Mouse (Mus musculus) CD4-positive, CD25-positive, alpha-beta regulatory T cell, adult 2 months (primary cell): Measurements from ENCODE around the gene Smarcc1.
A peak's percentile ranks its signal among the peaks of the same experiment; 100 is the strongest.
"Not testable (repeated sequence)": the region's sequence is repeated elsewhere in the genome, so short reads cannot be mapped to it uniquely, and the experiment has no call there.

ENCODE experiments used
- DNase-seq: peaks from one replicate; pipeline ENCODE4 v3.0.0-alpha.2; 2012; ENCODE audit warnings: low read depth, low spot score

The Smarcc1 gene

GRCm38 (mm10) chr9:110116977-110117778, at the start of gene Smarcc1:
Gene Smarcc1, plus strand, starts transcription at chr9:110117708.
- peak; percentile 87 for DNase-seq

- DNase-seq, result no peak
Observed at GRCm38 (mm10) chr9:110068745-110069144, 48.8 kb upstream of the Smarcc1 start.

DNA sequence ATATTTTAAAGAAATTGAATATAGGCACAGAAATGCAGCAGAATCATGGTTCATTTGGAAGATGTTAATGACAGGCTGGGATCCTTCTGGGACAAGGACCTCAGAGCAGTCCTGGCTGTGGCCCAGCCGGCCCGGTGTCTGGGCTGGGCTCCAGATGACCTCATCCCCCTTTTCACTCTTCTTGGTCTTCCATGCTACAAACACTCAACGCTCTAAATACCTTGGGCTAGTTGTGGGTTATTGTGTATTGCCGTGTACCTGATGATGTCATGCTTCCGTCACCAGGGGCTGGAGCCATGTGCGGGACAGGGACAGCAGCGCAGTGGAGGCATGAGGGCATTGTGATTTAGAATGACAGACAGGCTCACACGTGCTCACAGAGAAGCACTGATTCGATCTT, 47.1 kb upstream of the Smarcc1 start:
- no peak for DNase-seq

- DNase-seq, result no peak
Observed at GRCm38 (mm10) chr9:110071011-110071410, 46.5 kb upstream of the Smarcc1 start.

DNA sequence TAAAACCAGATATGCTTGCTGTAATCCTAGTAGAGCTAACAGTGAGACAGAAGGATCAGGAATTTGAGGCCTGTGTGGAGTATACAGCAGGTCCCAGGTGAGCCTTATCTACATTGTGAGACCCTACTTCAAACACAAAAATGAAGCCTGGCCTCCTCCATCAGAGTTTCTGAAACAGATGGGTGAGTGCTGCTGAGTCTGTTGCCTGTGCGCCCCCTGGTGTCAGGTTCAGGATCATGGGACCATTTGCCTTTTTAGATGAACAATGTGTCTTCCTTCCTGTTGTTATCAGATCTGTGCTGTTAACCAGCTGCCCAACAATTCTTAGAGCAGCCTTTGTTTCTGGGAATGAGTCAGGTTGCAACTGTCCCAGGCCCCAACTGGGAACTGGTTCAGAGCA, 45.7 kb upstream of the Smarcc1 start:
- DNase-seq, result peak; percentile 85

DNA sequence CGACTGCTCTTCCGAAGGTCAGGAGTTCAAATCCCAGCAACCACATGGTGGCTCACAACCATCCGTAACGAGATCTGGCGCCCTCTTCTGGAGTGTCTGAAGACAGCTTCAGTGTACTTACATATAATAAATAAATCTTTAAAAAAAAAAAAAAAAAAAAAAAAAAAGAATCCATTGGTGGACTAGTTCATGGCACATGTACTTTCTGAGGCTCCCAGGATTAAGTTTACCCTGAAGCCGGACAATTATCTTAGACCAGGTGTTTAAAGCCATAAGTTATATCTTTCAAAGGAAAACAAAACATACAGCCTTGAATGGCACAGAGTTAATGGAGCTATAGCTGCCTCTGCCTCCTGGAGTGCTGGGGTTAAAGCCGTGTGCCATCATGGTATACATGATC, 41.0 kb upstream of the Smarcc1 start:
- not testable (repeated sequence) for DNase-seq

DNA sequence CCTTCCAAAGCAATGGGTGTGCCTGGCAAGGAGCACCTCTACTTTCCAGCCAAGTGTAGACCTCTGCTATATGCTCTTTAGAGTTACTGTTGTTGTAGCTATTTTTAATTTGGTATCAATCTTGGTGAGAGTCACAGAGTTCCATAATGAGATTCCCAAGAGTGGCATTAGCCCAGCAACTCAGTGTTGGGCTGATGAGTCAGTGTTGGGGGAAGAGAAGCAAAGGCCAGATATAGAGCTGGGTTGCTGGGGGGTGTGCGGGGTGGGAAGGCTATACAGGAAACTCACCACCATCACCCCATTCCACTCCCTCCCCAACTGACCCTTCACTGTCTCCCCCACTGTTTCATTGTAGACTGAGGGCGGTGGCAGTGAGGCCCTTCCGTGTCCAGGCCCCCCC, 36.4 kb upstream of the Smarcc1 start:
- DNase-seq, result no peak

DNA sequence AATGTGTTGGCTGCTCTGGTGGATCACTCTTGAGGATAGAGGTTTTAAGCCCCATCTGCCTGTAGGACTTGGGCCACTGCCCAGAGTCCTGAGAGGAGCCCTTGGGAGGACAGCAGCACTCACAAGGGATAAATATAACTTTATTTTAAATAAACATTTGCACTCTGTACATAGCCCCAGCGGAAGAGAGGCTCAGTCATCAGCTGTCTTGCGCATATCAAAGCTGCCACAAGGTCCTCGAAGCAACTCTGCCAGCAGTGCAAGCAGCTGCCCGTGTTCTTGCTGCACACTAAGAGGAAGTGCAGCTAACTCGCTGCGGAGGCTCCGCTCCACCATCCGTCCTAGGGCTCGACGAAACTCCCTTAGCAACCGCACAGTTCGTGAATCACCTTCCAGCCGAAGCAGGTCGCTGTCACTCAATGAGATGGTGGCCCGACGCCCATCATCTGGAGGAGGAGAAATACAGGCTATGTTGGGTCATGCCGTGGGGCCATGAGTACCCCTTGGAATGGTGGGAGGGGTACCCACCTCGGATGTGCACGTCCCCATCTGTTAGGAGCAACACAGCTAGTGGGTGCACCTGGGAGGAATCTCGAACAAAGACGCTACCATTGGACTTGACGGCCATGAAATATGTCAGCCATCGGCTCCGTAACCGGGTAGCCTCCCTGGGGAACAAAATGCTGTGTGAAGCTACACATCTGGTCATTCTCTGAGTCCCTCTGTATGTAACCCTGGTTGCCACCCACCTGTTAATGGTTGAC, 33.1 kb upstream of the Smarcc1 start:
- DNase-seq, result no peak

GRCm38 (mm10) chr9:110085693-110086092, 31.8 kb upstream of the Smarcc1 start:
- DNase-seq, result no peak

DNA sequence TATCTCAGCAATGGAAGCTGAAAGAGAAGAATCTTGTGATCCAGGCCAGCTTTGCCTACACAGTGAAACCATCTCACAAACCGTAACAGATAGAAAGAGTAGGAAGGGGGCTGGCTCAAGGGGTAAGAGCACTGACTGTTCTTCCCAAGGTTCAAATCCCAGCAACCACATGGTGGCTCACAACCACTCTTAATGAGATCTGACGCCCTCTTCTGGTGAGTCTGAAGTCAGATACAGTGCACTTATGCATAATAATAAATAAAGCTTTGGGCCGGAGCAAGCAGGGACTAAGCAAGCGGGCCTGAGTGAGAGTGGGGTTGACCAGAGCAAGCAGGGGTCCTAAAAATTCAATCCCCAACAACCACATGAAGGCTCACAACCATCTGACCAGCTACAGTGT, 24.2 kb upstream of the Smarcc1 start:
- peak; percentile 25 for DNase-seq

- DNase-seq, result no peak
Observed at GRCm38 (mm10) chr9:110094761-110095160, 22.7 kb upstream of the Smarcc1 start.

GRCm38 (mm10) chr9:110097791-110098190, 19.7 kb upstream of the Smarcc1 start:
- no peak for DNase-seq

GRCm38 (mm10) chr9:110100627-110101600, 16.6 kb upstream of the Smarcc1 start:
- peak; percentile 95 for DNase-seq

GRCm38 (mm10) chr9:110116353-110116976, 1.0 kb upstream of the Smarcc1 start:
- no peak for DNase-seq

DNA sequence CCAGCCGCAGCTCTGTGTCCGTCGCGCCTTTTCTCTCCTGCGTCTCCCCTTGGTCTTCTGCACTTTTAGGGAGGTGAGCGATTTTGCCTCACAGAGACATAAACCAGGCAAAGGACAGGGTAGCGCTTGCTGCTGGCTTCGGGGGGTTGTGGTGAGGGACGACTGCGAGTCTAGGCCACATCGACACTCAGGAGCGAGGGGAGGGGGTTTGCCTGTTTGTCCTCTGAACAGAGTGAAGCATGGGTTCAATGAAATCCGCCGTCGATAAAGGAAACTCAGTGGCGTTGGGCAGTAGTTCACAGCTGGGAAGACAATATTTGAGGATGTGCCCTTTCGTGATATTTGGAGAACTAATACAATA, 251 bp downstream of the Smarcc1 start, which contains the start of gene Dhx30:
Dhx30 (minus strand) TSS at position 52 of the 361 bp plus-strand sequence.
- no peak for DNase-seq

DNA sequence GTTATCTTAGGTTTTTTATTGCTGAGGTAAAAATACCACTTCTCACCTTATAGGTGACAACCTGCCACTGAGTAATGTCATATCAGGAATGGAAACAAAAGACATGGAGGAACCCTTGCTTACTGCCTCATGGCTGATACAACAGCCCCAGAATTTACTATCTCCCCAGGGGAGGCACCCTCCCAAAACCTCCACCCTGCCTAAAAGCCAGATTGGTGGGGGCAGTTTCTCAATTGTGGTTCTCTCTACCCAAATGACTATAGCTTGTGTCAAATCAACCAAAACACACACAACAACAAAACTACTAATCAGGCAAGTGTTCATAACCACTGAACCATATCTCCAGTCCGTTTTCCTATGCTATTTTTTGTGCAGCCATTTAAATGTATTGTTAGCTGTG, 741 bp downstream of the Smarcc1 start:
- DNase-seq, result no peak

- no peak for DNase-seq
Observed at GRCm38 (mm10) chr9:110121424-110121823, 3.9 kb downstream of the Smarcc1 start.

DNA sequence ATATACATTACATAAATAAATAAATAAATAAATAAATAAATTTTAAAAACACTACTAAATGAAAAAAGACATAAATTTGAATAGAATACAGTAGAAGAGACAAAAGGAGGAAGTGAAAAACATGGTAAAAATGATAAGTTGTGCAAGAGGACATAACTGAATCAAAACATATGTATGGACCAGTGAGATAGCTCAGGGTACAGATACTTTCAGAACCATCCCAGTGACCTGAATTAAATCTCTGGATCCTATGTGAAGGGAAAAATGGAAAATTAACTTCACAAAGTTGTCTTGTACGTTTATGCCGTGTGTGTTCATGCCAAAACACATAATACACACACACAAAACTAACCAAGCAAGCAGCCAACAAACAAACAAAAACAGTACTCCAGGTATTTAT, 5.8 kb downstream of the Smarcc1 start:
- no peak for DNase-seq

DNA sequence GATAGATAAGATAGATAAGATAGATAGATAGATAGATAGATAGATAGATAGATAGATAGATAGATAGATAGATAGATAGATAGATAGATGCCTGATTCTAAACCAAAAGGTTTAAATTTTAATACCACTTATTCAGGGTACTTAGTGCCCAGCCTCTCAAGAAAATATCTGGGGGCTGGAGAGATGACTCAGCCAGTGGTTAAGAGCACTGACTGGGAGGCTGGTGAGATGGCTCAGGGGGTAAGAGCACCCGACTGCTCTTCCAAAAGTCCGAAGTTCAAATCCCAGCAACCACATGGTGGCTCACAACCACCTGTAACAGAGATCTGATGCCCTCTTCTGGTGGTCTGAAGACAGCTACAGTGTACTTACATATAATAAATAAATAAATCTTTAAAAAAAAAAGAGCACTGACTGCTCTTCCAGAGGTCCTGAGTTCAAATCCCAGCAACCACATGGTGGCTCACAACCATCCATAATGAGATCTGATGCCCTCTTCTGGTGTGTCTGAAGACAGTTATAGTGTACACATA, 6.6 kb downstream of the Smarcc1 start:
- DNase-seq, result not testable (repeated sequence)

- DNase-seq, result peak; percentile 6
Observed at GRCm38 (mm10) chr9:110130896-110131524, 13.5 kb downstream of the Smarcc1 start.
